Mouse (Mus musculus): ENCODE measurements around the gene Bsnd. TPM values are rescaled to one million over a fixed set of nuclear protein-coding genes. Genes with fewer than 3 reads are reported as not detected.

Gene Bsnd
- total RNA-seq, 1 experiment from 2014 or later: not detected

Other genes with a start within 250 kb of the Bsnd start
- 65.3 and 75.6 TPM in 2 replicates for gene Usp24, start 176.1 kb downstream of the Bsnd start, total RNA-seq (2017)
- not detected in 2 replicates for gene Pcsk9, start 28.0 kb downstream of the Bsnd start, total RNA-seq (2017)
- 12.6 and 15.8 TPM in 2 replicates for gene Dhcr24, start 68.8 kb upstream of the Bsnd start, total RNA-seq (2017)
- gene Lexm, start 125.0 kb upstream of the Bsnd start, total RNA-seq (2017): not detected in 2 replicates
- not detected in 2 replicates for gene Ttc22, start 130.1 kb upstream of the Bsnd start, total RNA-seq (2017)
- gene Pars2, start 158.8 kb upstream of the Bsnd start, total RNA-seq (2017): 7.2 and 7.7 TPM in 2 replicates
- 33.4 and 43.4 TPM in 2 replicates for gene Ttc4, start 186.7 kb upstream of the Bsnd start, total RNA-seq (2017)
- gene Mroh7, start 238.6 kb upstream of the Bsnd start, total RNA-seq (2017): not detected in 2 replicates
- not detected in 2 replicates for gene Fam151a, start 241.6 kb upstream of the Bsnd start, total RNA-seq (2017)

Data from common myeloid progenitor, adult 5-6 weeks (primary cell).